Mouse (Mus musculus): Measurements from ENCODE around the gene Cotl1.

DNA sequence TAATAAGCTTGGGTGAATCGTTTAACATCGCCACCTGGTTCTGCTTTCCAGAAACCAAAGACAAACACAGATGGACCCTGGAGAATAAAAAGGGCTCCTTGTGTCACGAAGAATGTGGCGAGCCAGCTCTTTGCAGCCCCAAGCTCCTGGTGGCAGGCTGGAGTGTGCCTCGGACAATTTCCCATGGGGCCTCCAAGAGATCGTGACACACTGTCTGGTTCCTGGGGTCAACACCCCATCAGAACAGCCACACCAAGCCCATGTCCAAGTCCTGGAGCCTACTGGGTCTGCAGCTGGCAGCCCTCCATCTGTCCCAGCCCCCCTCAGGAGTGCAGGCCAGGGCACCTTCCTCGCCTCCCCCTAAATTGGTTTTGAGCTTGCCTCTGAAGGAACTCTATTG, 62.6 kb downstream of the Cotl1 start:
- no peak for TF ChIP-seq CTCF (conservative IDR thresholded peaks at IDR 0.05; ENCODE audit: insufficient read depth, insufficient read length, low read depth, low read length)
- no peak for TF ChIP-seq POLR2A (IDR thresholded peaks at IDR 0.05; ENCODE audit: low read depth, low read length)

All from kidney, adult 2 months (tissue).